Mouse (Mus musculus): ENCODE measurements around the gene Col18a1.
A peak's percentile ranks its signal among the peaks of the same experiment; 100 is the strongest.

Gene Col18a1

DNA sequence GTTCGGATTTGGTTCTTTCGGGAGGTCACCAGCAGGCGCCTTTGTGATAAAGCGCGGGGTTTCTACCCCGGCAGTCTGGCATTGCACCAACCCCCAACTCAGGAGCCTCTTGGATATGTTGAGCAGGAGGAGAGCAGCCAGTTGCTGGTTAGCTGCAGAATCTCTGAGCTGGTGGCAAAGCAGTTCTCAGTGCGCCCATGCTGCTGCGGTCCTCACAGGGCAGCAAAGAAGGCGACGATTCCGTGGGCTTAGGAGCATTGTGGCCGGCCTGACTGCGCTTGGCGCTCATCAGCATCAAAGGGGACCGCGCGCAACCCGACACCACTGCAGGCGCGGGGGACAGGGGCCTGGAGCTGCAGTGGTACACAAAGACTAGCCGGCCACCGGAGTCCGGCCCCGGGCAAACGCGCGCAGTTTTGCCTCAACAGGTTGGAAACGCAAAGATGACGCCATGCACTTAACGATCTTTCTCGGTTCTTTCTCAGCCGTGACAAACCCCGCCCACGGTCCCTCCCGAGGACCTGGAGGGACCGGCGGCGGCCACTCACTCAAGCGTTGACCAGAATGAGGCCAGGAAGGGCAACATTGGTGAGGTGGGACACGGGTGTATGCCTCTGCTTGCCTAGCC lies 916 bp downstream of the Col18a1 start:
- no peak for TF ChIP-seq CTCF (conservative IDR thresholded peaks at IDR 0.05; ENCODE audit: low read length)
- TF ChIP-seq NANOG (IDR thresholded peaks at IDR 0.05; ENCODE audit: borderline replicate concordance, low read length) = no peak
- TF ChIP-seq POU5F1 (IDR thresholded peaks at IDR 0.05; ENCODE audit: borderline replicate concordance, low read length) = no peak

DNA sequence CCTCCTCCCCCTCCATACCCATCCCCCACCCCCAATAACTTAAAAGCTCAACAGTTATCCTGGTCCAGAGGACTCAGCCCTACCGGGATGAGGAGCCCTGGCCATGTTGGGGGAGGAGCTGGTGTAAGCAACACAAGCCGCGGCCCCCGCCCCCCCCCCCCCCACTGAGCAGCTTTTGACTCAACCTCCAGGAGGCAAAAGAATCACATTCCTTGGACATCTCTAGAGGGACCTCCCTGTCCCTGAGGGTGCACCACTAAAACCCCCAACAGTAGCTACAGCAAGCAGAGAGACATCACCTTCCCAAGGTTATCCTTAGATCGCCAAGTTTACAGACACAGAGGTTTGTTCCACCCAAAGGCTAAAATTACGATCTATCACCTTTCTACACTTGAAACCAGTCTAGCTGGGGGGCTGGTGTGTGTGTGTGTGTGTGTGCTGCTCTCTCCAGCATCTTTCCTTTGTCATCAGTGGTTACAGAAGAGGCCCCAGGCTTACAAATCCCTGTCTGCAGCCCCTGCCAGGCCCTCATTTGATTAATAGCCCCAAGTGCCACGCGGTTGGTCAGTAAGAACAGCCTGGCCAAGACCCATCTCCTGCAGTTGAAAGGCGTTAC lies 1.8 kb downstream of the Col18a1 start:
- TF ChIP-seq NANOG (IDR thresholded peaks at IDR 0.05; ENCODE audit: borderline replicate concordance, low read length) (no peak), CTCF (conservative IDR thresholded peaks at IDR 0.05; ENCODE audit: low read length) (no peak), POU5F1 (IDR thresholded peaks at IDR 0.05; ENCODE audit: borderline replicate concordance, low read length) (no peak)
- peaks cover 40% of the 10 kb centered on the region for H3K36me3 ChIP-seq (ENCODE audit: insufficient read depth, low read length)
- peak overlapping the region; percentile 94 for H3K4me3 ChIP-seq (replicated peaks; ENCODE audit: low read length)
- H3K4me1 ChIP-seq (replicated peaks; ENCODE audit: low read depth, low read length) = peaks cover 80% of the 10 kb centered on the region
- no peaks in the 10 kb centered on the region; the same call in none of the 2 replicates for H3K27me3 ChIP-seq (ENCODE audit: insufficient read depth, low read length)
- no peaks in the 10 kb centered on the region for H3K9me3 ChIP-seq (ENCODE audit: low read length)

More for the DNA sequence above, 916 bp downstream of the Col18a1 start:
- no peaks in the 10 kb centered on the region for H3K9me3 ChIP-seq (ENCODE audit: low read length)
- H3K27me3 ChIP-seq (ENCODE audit: insufficient read depth, low read length) = no peaks in the 10 kb centered on the region; the same call in none of the 2 replicates
- H3K36me3 ChIP-seq (ENCODE audit: insufficient read depth, low read length) = peaks cover 31% of the 10 kb centered on the region
- H3K4me1 ChIP-seq (replicated peaks; ENCODE audit: low read depth, low read length) = peaks cover 77% of the 10 kb centered on the region
- H3K4me3 ChIP-seq (replicated peaks; ENCODE audit: low read length) = peak overlapping the region; percentile 94

DNA sequence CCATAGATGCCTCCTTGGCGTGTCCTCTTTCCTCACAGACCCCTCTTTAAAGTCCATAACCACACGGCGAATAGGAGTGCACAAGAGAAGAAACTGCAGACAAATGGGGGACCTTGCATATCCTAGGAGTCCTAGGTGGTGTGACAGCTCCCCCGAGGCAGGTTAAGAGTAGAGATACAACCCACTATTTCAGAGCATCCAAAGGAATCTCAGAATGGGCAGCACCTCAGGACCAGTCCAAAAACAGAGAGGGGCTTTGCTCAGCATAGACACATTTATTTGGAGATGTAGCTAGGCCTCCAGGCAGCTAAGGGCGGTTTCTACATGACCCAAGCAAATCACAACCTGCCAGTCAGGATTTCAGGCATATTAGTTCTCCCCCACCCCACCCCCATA lies 2.3 kb downstream of the Col18a1 start:
- H3K27me3 ChIP-seq (ENCODE audit: insufficient read depth, low read length) = no peaks in the 10 kb centered on the region; the same call in 1 of the 2 replicates
- no peak for TF ChIP-seq CTCF (conservative IDR thresholded peaks at IDR 0.05; ENCODE audit: low read length)
- TF ChIP-seq NANOG (IDR thresholded peaks at IDR 0.05; ENCODE audit: borderline replicate concordance, low read length) = no peak
- no peak for TF ChIP-seq POU5F1 (IDR thresholded peaks at IDR 0.05; ENCODE audit: borderline replicate concordance, low read length)
- no peaks in the 10 kb centered on the region for H3K9me3 ChIP-seq (ENCODE audit: low read length)
- H3K4me3 ChIP-seq (replicated peaks; ENCODE audit: low read length) = peak overlapping the region; percentile 68
- peaks cover 82% of the 10 kb centered on the region for H3K4me1 ChIP-seq (replicated peaks; ENCODE audit: low read depth, low read length)
- H3K36me3 ChIP-seq (ENCODE audit: insufficient read depth, low read length) = peaks cover 45% of the 10 kb centered on the region

DNA sequence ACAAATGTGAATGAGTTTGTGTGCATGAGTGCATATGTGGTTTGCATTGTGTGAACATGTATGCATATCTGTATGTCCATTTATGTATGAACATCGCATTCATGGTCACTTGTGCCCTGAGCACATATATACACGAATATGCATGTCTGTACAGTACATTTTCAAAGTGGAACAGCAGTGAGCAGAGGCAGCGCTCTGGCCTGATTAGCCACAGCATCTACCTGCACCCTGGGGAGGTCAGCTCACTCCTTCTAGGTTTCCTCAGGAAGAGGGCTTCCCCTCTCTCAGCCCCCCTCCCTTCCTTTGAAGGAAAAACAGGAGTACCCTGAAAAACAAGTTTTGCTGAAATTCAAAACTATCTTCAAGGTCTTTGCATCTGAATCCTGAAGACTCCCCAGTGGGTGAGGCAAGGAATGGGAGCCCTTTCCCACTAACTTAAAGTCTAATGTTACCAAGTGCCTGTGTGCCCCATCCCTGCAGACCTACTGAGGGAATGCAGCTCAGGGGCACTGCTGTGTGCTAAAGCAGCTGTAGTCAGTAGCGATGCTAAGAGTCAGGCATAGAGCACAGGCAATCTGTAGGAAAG lies 2.9 kb downstream of the Col18a1 start:
- Histone ChIP-seq H3K36me3 (ENCODE audit: insufficient read depth, low read length) (peaks cover 50% of the 10 kb centered on the region), H3K9me3 (ENCODE audit: low read length) (no peaks in the 10 kb centered on the region), H3K4me1 (replicated peaks; ENCODE audit: low read depth, low read length) (peaks cover 83% of the 10 kb centered on the region), H3K27me3 (ENCODE audit: insufficient read depth, low read length) (no peaks in the 10 kb centered on the region; the same call in 1 of the 2 replicates), H3K4me3 (replicated peaks; ENCODE audit: low read length) (peak overlapping the region; percentile 68)
- TF ChIP-seq POU5F1 (IDR thresholded peaks at IDR 0.05; ENCODE audit: borderline replicate concordance, low read length) (no peak), NANOG (IDR thresholded peaks at IDR 0.05; ENCODE audit: borderline replicate concordance, low read length) (no peak), CTCF (conservative IDR thresholded peaks at IDR 0.05; ENCODE audit: low read length) (no peak)

DNA sequence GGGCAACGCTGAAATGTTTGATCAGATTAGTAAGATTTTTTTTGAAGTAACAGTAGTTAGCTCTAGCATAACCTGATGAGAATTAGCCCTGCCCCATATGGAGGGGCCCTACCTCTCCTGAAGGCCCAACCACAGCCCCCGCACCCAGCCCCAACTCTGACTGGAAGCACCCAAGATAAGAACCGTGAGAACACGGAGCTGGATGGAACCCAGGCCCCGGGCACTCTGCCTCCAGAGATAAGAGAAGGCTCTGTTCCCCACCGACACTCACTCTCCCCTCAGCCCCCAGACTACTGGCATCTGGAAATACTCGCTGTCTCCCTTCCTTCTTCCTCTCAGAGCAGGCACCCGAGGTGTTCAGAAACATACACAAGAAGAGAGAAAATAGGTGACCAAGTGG lies 6.8 kb downstream of the Col18a1 start:
- Histone ChIP-seq H3K4me1 (replicated peaks; ENCODE audit: low read depth, low read length) (peaks cover 95% of the 10 kb centered on the region), H3K4me3 (replicated peaks; ENCODE audit: low read length) (no peak overlapping the region), H3K27me3 (ENCODE audit: insufficient read depth, low read length) (no peaks in the 10 kb centered on the region), H3K36me3 (ENCODE audit: insufficient read depth, low read length) (peaks cover 79% of the 10 kb centered on the region), H3K9me3 (ENCODE audit: low read length) (no peaks in the 10 kb centered on the region)
- no peak for TF ChIP-seq CTCF (conservative IDR thresholded peaks at IDR 0.05; ENCODE audit: low read length)
- no peak for TF ChIP-seq NANOG (IDR thresholded peaks at IDR 0.05; ENCODE audit: borderline replicate concordance, low read length)
- no peak for TF ChIP-seq POU5F1 (IDR thresholded peaks at IDR 0.05; ENCODE audit: borderline replicate concordance, low read length)

DNA sequence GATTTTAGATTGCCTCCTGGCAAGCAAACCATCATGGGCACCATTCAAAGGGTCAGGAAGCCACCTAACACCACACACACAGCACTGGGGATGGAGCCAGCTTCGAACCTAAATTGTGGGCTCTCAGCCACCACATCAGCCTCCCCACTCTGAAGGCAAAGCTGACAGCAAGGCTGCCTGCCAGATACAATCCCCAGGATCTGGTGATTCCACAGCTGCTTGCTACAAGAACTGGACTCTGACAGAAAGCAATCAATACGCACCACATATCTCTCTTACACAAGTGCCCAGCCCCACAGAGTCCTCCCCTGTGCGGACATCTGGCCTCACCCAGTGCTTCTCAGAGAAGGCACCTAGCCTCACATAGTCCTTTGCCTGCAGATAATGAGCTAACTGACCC lies 7.4 kb downstream of the Col18a1 start:
- Histone ChIP-seq H3K4me3 (replicated peaks; ENCODE audit: low read length) (no peak overlapping the region), H3K36me3 (ENCODE audit: insufficient read depth, low read length) (peaks cover 79% of the 10 kb centered on the region), H3K4me1 (replicated peaks; ENCODE audit: low read depth, low read length) (peaks cover 97% of the 10 kb centered on the region), H3K9me3 (ENCODE audit: low read length) (no peaks in the 10 kb centered on the region), H3K27me3 (ENCODE audit: insufficient read depth, low read length) (no peaks in the 10 kb centered on the region)
- TF ChIP-seq CTCF (conservative IDR thresholded peaks at IDR 0.05; ENCODE audit: low read length) (no peak), NANOG (IDR thresholded peaks at IDR 0.05; ENCODE audit: borderline replicate concordance, low read length) (no peak), POU5F1 (IDR thresholded peaks at IDR 0.05; ENCODE audit: borderline replicate concordance, low read length) (no peak)

DNA sequence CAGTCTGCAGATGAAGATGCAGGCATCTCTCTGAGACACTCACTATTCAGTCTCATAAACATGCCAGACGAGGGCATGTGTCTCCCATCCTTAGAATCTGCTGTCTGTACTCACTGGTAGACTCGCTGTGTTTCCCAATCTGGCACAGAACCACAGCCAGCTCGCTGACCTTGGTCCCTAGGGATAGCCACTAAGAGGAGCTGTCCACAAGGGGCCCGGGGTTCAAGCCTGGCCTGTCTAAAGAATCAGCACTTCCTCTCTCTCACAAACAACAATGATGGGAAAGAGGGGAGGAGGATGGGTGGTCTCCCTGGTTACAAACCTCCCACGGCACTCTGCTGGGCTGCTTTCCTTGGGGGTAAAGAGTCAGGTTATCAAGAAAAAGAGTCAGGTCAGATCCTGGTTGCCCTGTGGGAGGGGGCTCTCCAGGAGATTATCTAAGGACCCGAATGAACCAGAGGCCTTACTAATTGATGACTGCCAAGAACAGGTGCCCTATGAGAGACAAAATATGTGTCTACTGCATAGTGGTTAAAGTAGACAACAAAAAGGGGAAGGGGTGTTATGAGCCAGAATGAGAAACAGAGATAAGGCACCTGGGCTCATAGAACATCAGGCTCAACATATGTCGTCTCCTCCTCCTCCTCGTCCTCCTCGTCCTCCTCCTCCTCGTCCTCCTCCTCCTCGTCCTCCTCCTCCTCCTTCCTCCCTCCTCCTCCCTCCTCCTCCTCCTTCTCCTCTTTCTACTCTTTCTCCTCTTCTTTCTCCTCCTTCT lies 8.9 kb downstream of the Col18a1 start:
- no peak for TF ChIP-seq POU5F1 (IDR thresholded peaks at IDR 0.05; ENCODE audit: borderline replicate concordance, low read length)
- no peak for TF ChIP-seq CTCF (conservative IDR thresholded peaks at IDR 0.05; ENCODE audit: low read length)
- Histone ChIP-seq H3K36me3 (ENCODE audit: insufficient read depth, low read length) (peaks cover 82% of the 10 kb centered on the region), H3K27me3 (ENCODE audit: insufficient read depth, low read length) (no peaks in the 10 kb centered on the region), H3K4me3 (replicated peaks; ENCODE audit: low read length) (no peak overlapping the region), H3K9me3 (ENCODE audit: low read length) (no peaks in the 10 kb centered on the region), H3K4me1 (replicated peaks; ENCODE audit: low read depth, low read length) (peaks cover 98% of the 10 kb centered on the region)

DNA sequence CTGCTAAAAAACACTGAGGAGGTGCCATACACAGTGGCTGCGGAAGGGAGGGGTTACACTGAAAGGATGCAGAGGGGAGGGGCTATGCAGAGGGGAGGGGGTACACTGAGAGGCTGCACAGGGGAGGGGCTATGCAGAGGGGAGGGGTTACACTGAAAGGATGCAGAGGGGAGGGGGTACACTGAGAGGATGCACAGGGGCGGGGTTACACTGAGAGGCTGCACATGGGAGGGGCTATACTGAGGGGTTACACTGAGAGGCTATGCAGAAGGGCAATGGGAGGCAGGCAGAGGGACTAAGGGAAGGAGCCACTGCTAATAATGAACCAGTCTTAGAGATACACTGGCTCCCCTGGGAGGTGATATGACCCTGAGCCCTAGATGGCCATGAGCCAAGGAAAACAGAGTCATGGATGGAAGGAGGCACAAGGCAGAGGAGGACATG lies 14.1 kb downstream of the Col18a1 start:
- H3K4me3 ChIP-seq (replicated peaks; ENCODE audit: low read length) = peak overlapping the region; percentile 59
- peaks cover 72% of the 10 kb centered on the region for H3K36me3 ChIP-seq (ENCODE audit: insufficient read depth, low read length)
- H3K9me3 ChIP-seq (ENCODE audit: low read length) = no peaks in the 10 kb centered on the region
- TF ChIP-seq POU5F1 (IDR thresholded peaks at IDR 0.05; ENCODE audit: borderline replicate concordance, low read length) (no peak), NANOG (IDR thresholded peaks at IDR 0.05; ENCODE audit: borderline replicate concordance, low read length) (no peak)
- H3K27me3 ChIP-seq (ENCODE audit: insufficient read depth, low read length) = no peaks in the 10 kb centered on the region
- H3K4me1 ChIP-seq (replicated peaks; ENCODE audit: low read depth, low read length) = peaks cover 88% of the 10 kb centered on the region

Measured in E14TG2a.4 (cell line).